Mouse (Mus musculus) adrenal gland, adult 18-20 months (tissue): ENCODE measurements around the gene Tmem54. TPM values are rescaled to one million over a fixed set of nuclear protein-coding genes. Genes with fewer than 3 reads are reported as not detected.

Experiments used
- DNase-seq, 2 experiments: peaks; one replicate each; pipeline ENCODE4 v3.0.0; 2021 to 2022; ENCODE audit warnings: low spot score in 2 of 2
- long read RNA-seq, 2 experiments: library from polyadenylated mRNA; stranded (forward); transcript quantifications; one replicate each; pipeline ENCODE4 v2.0.0; 2021
- total RNA-seq, 2 experiments: library from RNA; stranded (reverse); gene quantifications; 1 replicate in 1 of 2; 2 replicates in 1 of 2; pipeline ENCODE4 v1.2.3; 2021

The Tmem54 gene
- not detected for total RNA-seq
- long read RNA-seq, experiment 1, result 0 reads
- long read RNA-seq, experiment 2, result 0 reads

- DNase-seq, result no peak
These were observed at the start of gene Tmem54 for GRCm38 (mm10) chr4:129105356-129105755. Gene Tmem54 (plus strand): TSS chr4:129105548.

- DNase-seq, result no peak
These were observed 49.8 kb upstream of the Tmem54 start for GRCm38 (mm10) chr4:129055562-129055961.

- DNase-seq, result peak; percentile 98
These were observed 47.7 kb upstream of the Tmem54 start for GRCm38 (mm10) chr4:129057533-129058206.

- DNase-seq, result peak in 1 of 2 experiments; percentile 63
These were observed 46.9 kb upstream of the Tmem54 start, which contains the start of gene Rnf19b for GRCm38 (mm10) chr4:129058207-129059092. Gene Rnf19b (plus strand): TSS chr4:129058271.

GRCm38 (mm10) chr4:129059125-129059551 is 46.2 kb upstream of the Tmem54 start:
- DNase-seq, result peak; percentile 19 to 35

GRCm38 (mm10) chr4:129059922-129060321 is 45.4 kb upstream of the Tmem54 start:
- no peak for DNase-seq

- DNase-seq, result no peak
These were observed 43.9 kb upstream of the Tmem54 start for GRCm38 (mm10) chr4:129061486-129061885.

GRCm38 (mm10) chr4:129062281-129063075 is 42.9 kb upstream of the Tmem54 start:
- no peak for DNase-seq

GRCm38 (mm10) chr4:129065688-129066236 is 39.6 kb upstream of the Tmem54 start:
- no peak for DNase-seq

GRCm38 (mm10) chr4:129067638-129068415 is 37.5 kb upstream of the Tmem54 start:
- DNase-seq, result no peak

GRCm38 (mm10) chr4:129068848-129069247 is 36.5 kb upstream of the Tmem54 start:
- no peak for DNase-seq

- DNase-seq, result no peak
These were observed 26.2 kb upstream of the Tmem54 start for GRCm38 (mm10) chr4:129079126-129079525.

- no peak for DNase-seq
These were observed 24.3 kb upstream of the Tmem54 start for GRCm38 (mm10) chr4:129081041-129081440.

- no peak for DNase-seq
These were observed 23.8 kb upstream of the Tmem54 start for GRCm38 (mm10) chr4:129081512-129081911.

- DNase-seq, result no peak
These were observed 23.4 kb upstream of the Tmem54 start for GRCm38 (mm10) chr4:129081939-129082338.

- DNase-seq, result peak; percentile 50 to 59
These were observed 22.8 kb upstream of the Tmem54 start for GRCm38 (mm10) chr4:129082379-129083115.

GRCm38 (mm10) chr4:129084896-129085295 is 20.5 kb upstream of the Tmem54 start:
- no peak for DNase-seq

- peak; percentile 65 to 69 for DNase-seq
These were observed 19.3 kb upstream of the Tmem54 start for GRCm38 (mm10) chr4:129086078-129086477.

GRCm38 (mm10) chr4:129087850-129088249 is 17.5 kb upstream of the Tmem54 start:
- no peak for DNase-seq
